Mouse (Mus musculus) myocyte (in vitro differentiated cells): ENCODE data around the gene Trhr2. TPM values are rescaled to one million over a fixed set of nuclear protein-coding genes. Genes with fewer than 3 reads are reported as not detected.

Experiments
- H3K27me3 ChIP-seq: one replicate; pipeline ENCODE4 v1.6.1; 2011; ENCODE audit not compliant: control insufficient read depth, insufficient read depth, insufficient read length
- H3K36me3 ChIP-seq: one replicate; pipeline ENCODE4 v1.6.1; 2011; ENCODE audit not compliant: control insufficient read depth, insufficient read depth
- H3K4me2 ChIP-seq: one replicate; pipeline ENCODE4 v1.6.1; 2011; ENCODE audit warnings: low read depth, control low read depth
- H3K4me3 ChIP-seq: one replicate; pipeline ENCODE4 v1.5.1; 2011; ENCODE audit warnings: mild to moderate bottlenecking, control low read depth, moderate library complexity
- H3K79me2 ChIP-seq: one replicate; pipeline ENCODE4 v1.6.1; 2011; ENCODE audit not compliant: control insufficient read depth, insufficient read depth
- H3ac ChIP-seq: one replicate; pipeline ENCODE4 v1.6.1; 2011; ENCODE audit not compliant: control insufficient read depth, insufficient read length
- CEBPB ChIP-seq: IDR thresholded peaks from 2 replicates; pipeline ENCODE4 v1.6.1; 2011; ENCODE audit warnings: mild to moderate bottlenecking, moderate library complexity; ENCODE audit not compliant: poor library complexity, insufficient read depth, severe bottlenecking
- E2F4 ChIP-seq: IDR thresholded peaks from one replicate; pipeline ENCODE4 v1.6.1; 2011; ENCODE audit warnings: mild to moderate bottlenecking, control low read depth, moderate library complexity; ENCODE audit not compliant: insufficient read depth
- MAX ChIP-seq: IDR thresholded peaks from one replicate; pipeline ENCODE4 v1.6.1; 2011; ENCODE audit warnings: low read depth, mild to moderate bottlenecking, control low read depth
- MYOD1 ChIP-seq, 3 experiments: IDR thresholded peaks; one replicate each; pipeline ENCODE4 v1.6.1; 2011; ENCODE audit warnings: control low read depth in 2 of 3, low read depth in 2 of 3, mild to moderate bottlenecking in 2 of 3, moderate library complexity in 1 of 3; ENCODE audit not compliant: insufficient read length in 2 of 3, control insufficient read depth in 1 of 3
- MYOG ChIP-seq, 3 experiments: IDR thresholded peaks; one replicate each; pipeline ENCODE4 v1.6.1; 2011; ENCODE audit warnings: control low read depth in 2 of 3, low read depth in 2 of 3, mild to moderate bottlenecking in 2 of 3; ENCODE audit not compliant: insufficient read length in 2 of 3, control insufficient read depth in 1 of 3, insufficient read depth in 1 of 3
- POLR2A ChIP-seq: IDR thresholded peaks from one replicate; pipeline ENCODE4 v1.6.1; 2011; ENCODE audit warnings: low read depth, mild to moderate bottlenecking, control low read depth, moderate library complexity; ENCODE audit not compliant: insufficient read length
- POLR2AphosphoS2 ChIP-seq: IDR thresholded peaks from one replicate; pipeline ENCODE4 v1.6.1; 2011; ENCODE audit warnings: low read depth, control low read depth; ENCODE audit not compliant: insufficient read length
- REST ChIP-seq: IDR thresholded peaks from one replicate; pipeline ENCODE4 v1.6.1; 2011; ENCODE audit warnings: mild to moderate bottlenecking, control low read depth, moderate library complexity; ENCODE audit not compliant: insufficient read depth, insufficient read length
- SRF ChIP-seq: IDR thresholded peaks from one replicate; pipeline ENCODE4 v1.6.1; 2011; ENCODE audit warnings: low read depth; ENCODE audit not compliant: control insufficient read depth, insufficient read length
- TCF12 ChIP-seq: IDR thresholded peaks from one replicate; pipeline ENCODE4 v1.6.1; 2011; ENCODE audit warnings: mild to moderate bottlenecking, control low read depth; ENCODE audit not compliant: poor library complexity, insufficient read depth, severe bottlenecking
- TCF3 ChIP-seq: IDR thresholded peaks from one replicate; pipeline ENCODE4 v1.6.1; 2011; ENCODE audit warnings: low read depth, control low read depth; ENCODE audit not compliant: insufficient read length
- USF1 ChIP-seq: IDR thresholded peaks from one replicate; pipeline ENCODE4 v1.6.1; 2011; ENCODE audit warnings: low read depth, mild to moderate bottlenecking, control low read depth, moderate library complexity
- polyA plus RNA-seq: library from polyadenylated mRNA; unstranded; fragments of >200 nt; fragmentation: generic; extraction: Trizol; gene quantifications from one replicate; pipeline ENCODE4 v1.2.1, GENCODE M21; 2012; ENCODE audit warnings: missing spikeins

Gene Trhr2
- polyA plus RNA-seq, 1 experiment: not detected

DNA sequence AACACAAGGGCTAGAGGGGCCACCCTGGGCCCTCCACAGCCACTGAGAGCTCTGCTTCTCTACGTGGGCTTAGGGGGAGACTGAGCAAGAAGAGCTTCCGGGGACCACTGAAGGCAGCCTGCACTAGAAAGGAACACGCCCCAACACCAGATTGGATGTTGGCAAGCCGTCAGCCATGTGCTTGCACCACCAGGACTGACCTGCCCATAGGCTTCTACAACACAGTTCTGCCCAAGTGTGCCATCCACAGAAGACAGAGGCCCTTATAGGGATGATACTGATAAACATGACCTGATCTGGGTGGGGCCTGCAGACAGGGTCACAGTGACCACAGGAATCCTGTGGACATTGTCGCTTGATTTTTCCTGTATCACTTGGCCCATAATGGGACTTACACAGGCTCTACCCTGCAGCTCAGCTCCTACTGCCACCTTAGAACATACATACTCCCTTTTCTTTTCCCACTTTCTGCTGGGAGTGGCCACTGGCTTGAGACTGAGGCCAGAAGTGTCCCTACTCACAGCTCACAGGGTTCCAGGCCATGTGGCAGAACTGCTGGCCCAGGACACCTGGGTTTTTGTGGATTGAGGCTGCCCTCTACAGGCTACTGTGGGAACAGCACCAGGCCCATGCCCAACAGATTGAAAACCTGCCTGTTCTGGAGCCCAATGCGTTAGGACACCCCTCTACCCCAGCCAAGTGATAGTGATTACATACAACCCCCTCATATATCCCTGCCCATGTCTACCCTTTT lies 27.6 kb downstream of the Trhr2 start:
- TF ChIP-seq MYOD1 (IDR thresholded peaks at IDR 0.05; ENCODE audit: control insufficient read depth in 1 of 3, insufficient read length in 2 of 3, low read depth in 2 of 3) (no peak), CEBPB (no peak), POLR2A (no peak), MYOG (IDR thresholded peaks at IDR 0.05; ENCODE audit: control insufficient read depth in 1 of 3, insufficient read depth in 1 of 3, insufficient read length in 2 of 3, low read depth in 2 of 3) (peak in 1 of 3 experiments; percentile 6)
- no peaks in the 10 kb centered on the region for H3K36me3 ChIP-seq
- H3K79me2 ChIP-seq: no peaks in the 10 kb centered on the region

DNA sequence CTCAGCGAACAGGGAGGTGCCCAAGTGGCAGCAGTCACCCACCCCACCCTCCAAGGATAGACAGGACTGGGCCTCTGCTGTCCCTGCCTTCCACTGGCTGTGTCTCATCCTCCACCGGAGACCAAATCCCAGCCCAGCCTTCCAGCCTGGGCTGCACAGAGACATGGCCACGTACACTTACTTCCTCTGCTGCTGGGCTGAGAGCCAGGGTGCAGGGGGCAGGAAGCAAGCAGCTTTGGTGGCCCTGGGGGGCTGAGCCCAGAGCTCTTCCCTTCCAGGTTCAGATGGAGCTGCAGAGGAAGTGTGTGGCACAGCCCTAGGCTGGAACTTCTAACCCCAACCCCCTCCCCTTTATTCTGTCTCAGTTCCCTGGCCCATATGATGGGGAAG lies 29.4 kb downstream of the Trhr2 start:
- no peaks in the 10 kb centered on the region for H3K79me2 ChIP-seq
- H3K27me3 ChIP-seq: no peaks in the 10 kb centered on the region
- H3K36me3 ChIP-seq: no peaks in the 10 kb centered on the region
- no peak overlapping the region for H3K4me3 ChIP-seq
- TF ChIP-seq TCF12 (no peak), POLR2A (no peak), POLR2AphosphoS2 (no peak), MYOD1 (IDR thresholded peaks at IDR 0.05; ENCODE audit: control insufficient read depth in 1 of 3, insufficient read length in 2 of 3, low read depth in 2 of 3) (no peak), MYOG (IDR thresholded peaks at IDR 0.05; ENCODE audit: control insufficient read depth in 1 of 3, insufficient read depth in 1 of 3, insufficient read length in 2 of 3, low read depth in 2 of 3) (no peak), MAX (no peak), E2F4 (no peak), CEBPB (no peak)
- no peak overlapping the region for H3K4me2 ChIP-seq
- H3ac ChIP-seq: no peak overlapping the region

More for the DNA sequence above, 27.6 kb downstream of the Trhr2 start:
- Histone ChIP-seq H3K27me3 (no peaks in the 10 kb centered on the region), H3K4me2 (no peak overlapping the region), H3ac (no peak overlapping the region), H3K4me3 (no peak overlapping the region)

DNA sequence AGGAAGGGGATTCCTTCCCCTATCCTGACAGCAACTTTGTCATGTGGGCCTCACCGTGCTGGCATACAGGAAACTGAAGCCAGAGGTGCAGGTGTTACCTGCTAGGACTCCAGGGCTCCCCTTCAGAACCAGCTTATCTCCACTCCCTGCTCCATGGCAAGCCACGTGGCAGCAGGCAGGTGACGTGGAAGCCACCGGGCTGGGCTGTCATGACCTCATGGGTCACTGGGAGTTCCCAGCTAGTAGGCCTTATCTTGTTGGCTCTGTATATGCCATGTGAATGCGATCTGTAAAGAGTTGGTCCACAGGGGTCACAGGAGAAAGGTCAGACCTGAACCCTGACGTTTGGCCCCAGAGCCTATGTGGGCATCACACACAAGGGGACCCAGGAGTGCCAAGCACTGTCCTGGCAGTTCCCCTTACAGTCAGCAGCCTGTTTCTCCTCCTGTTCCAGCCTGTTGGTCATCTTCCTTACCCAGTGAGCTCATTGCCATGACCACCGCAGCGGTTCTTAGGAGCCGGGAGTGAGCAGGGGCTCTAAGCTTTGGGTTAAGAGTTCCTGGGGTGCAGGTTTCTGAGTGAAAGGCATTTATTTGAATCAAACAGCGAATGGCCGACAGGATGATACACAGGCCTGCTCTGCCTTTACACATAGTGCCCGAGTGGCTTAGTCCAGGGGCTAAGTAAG lies 30.0 kb downstream of the Trhr2 start:
- TF ChIP-seq SRF (no peak), TCF12 (no peak), E2F4 (no peak), POLR2A (no peak), USF1 (no peak), MYOG (IDR thresholded peaks at IDR 0.05; ENCODE audit: control insufficient read depth in 1 of 3, insufficient read depth in 1 of 3, insufficient read length in 2 of 3, low read depth in 2 of 3) (no peak)
- H3K4me2 ChIP-seq: no peak overlapping the region
- H3K79me2 ChIP-seq: no peaks in the 10 kb centered on the region
- no peaks in the 10 kb centered on the region for H3K27me3 ChIP-seq
- H3K36me3 ChIP-seq: no peaks in the 10 kb centered on the region
- H3K4me3 ChIP-seq: no peak overlapping the region
- no peak overlapping the region for H3ac ChIP-seq

DNA sequence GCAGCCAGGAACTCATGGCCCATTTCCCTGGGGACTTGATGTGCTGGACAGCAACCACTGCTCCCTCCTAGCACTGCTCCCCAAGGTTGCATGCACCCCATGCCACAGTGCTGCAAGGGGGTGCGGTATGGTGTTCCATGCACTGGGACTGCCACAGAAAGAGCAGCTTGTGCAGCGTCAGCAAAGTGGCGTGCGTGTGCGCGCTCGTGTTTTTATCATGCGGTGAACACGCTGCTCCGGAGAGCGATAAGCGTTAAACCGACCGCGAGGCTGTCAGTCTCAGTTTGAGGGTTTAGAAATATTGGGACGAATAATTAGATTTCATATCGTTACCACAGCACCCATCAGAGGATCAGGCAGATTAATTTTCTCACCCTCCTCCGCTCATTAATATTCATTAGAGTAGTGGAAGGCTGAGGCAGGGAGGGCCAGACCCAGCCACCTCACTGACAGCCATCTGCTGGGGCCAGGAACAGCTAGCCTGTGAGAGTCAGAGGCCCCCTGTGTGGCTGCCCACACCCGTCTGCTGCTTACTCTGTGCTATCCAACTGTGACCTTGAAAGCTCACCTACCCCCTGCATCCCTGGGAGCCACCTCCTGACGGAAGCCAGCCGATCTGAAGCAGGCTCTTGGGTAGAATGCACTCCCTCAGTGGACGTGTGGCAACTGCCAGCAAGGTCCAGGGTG lies 30.9 kb downstream of the Trhr2 start:
- H3ac ChIP-seq: no peak overlapping the region
- no peaks in the 10 kb centered on the region for H3K36me3 ChIP-seq
- TF ChIP-seq MAX: no peak
- no peak for TF ChIP-seq POLR2AphosphoS2
- no peak for TF ChIP-seq SRF
- TF ChIP-seq USF1: no peak
- TF ChIP-seq CEBPB: no peak
- no peak for TF ChIP-seq TCF3
- no peak for TF ChIP-seq POLR2A
- no peak for TF ChIP-seq MYOD1 (IDR thresholded peaks at IDR 0.05; ENCODE audit: control insufficient read depth in 1 of 3, insufficient read length in 2 of 3, low read depth in 2 of 3)
- no peak for TF ChIP-seq TCF12
- TF ChIP-seq REST: no peak
- TF ChIP-seq MYOG (IDR thresholded peaks at IDR 0.05; ENCODE audit: control insufficient read depth in 1 of 3, insufficient read depth in 1 of 3, insufficient read length in 2 of 3, low read depth in 2 of 3): no peak
- no peak for TF ChIP-seq E2F4
- H3K27me3 ChIP-seq: no peaks in the 10 kb centered on the region
- no peak overlapping the region for H3K4me2 ChIP-seq
- no peaks in the 10 kb centered on the region for H3K79me2 ChIP-seq
- H3K4me3 ChIP-seq: no peak overlapping the region

DNA sequence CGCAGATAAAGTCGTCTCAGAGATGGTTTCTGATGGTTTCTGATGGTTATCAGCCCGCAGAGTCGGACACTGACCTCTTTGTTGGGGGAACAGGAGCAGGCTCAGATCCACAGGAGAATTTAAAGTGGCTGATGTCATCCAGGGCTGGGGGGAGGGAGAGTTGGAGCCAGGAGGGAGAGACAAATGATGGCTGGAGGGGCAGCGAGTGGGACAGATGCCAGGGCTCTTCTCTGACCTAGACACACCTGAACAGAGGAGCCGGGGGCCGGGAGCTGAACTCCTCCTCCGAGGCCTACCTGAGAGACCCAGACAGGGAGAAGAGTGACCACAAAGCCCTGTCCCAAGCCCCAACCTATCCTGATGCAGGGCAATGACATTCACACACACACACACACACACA lies 31.5 kb downstream of the Trhr2 start:
- Histone ChIP-seq H3K79me2 (no peaks in the 10 kb centered on the region), H3K4me3 (no peak overlapping the region), H3K4me2 (no peak overlapping the region), H3ac (no peak overlapping the region), H3K27me3 (no peaks in the 10 kb centered on the region), H3K36me3 (no peaks in the 10 kb centered on the region)
- no peak for TF ChIP-seq MYOG (IDR thresholded peaks at IDR 0.05; ENCODE audit: control insufficient read depth in 1 of 3, insufficient read depth in 1 of 3, insufficient read length in 2 of 3, low read depth in 2 of 3)
- no peak for TF ChIP-seq REST
- TF ChIP-seq TCF3: no peak
- no peak for TF ChIP-seq POLR2A
- TF ChIP-seq MYOD1 (IDR thresholded peaks at IDR 0.05; ENCODE audit: control insufficient read depth in 1 of 3, insufficient read length in 2 of 3, low read depth in 2 of 3): no peak
- TF ChIP-seq SRF: no peak
- TF ChIP-seq E2F4: no peak
- TF ChIP-seq TCF12: no peak
- no peak for TF ChIP-seq POLR2AphosphoS2
- TF ChIP-seq MAX: no peak
- TF ChIP-seq USF1: no peak
- no peak for TF ChIP-seq CEBPB
